Mouse (Mus musculus): ENCODE measurements around the gene Cep68. TPM values are rescaled to one million over a fixed set of nuclear protein-coding genes. Genes with fewer than 3 reads are reported as not detected.

The Cep68 gene
- polyA plus RNA-seq, 1 experiment from 2014 or later: 29.5 TPM

GRCm38 (mm10) chr11:20204321-20204720 lies 44.9 kb downstream of the Cep68 start:
- H3K27ac ChIP-seq (replicated peaks; ENCODE audit: low read depth, low read length): no peak overlapping the region
- H3K36me3 ChIP-seq (ENCODE audit: control insufficient read depth, insufficient read depth, low read length): no peaks in the 10 kb centered on the region
- H3K27me3 ChIP-seq (ENCODE audit: control insufficient read depth, insufficient read depth, low read length): no peaks in the 10 kb centered on the region
- no peak overlapping the region for H3K4me3 ChIP-seq (replicated peaks; ENCODE audit: low read depth, low read length)
- no peaks in the 10 kb centered on the region for H3K9me3 ChIP-seq (ENCODE audit: control insufficient read depth, low read length)
- H3K9ac ChIP-seq (replicated peaks; ENCODE audit: low read length): no peak overlapping the region
- 81% methylated on average over 2 of the region's 2 CpGs for WGBS
- ATAC-seq (ENCODE audit: low FRiP score, low TSS enrichment): no peak
- DNase-seq: no peak
- H3K4me2 ChIP-seq (ENCODE audit: low read length): no peak overlapping the region
- peaks cover 23% of the 10 kb centered on the region for H3K4me1 ChIP-seq (ENCODE audit: control insufficient read depth, insufficient read depth, low read length)

GRCm38 (mm10) chr11:20202299-20203011 lies 46.8 kb downstream of the Cep68 start:
- peak overlapping the region; percentile 96 for H3K27ac ChIP-seq (replicated peaks; ENCODE audit: low read depth, low read length)
- DNase-seq (no peak), ATAC-seq (ENCODE audit: low FRiP score, low TSS enrichment) (no peak)
- peak overlapping the region; percentile 95 for H3K9ac ChIP-seq (replicated peaks; ENCODE audit: low read length)
- no peaks in the 10 kb centered on the region for H3K27me3 ChIP-seq (ENCODE audit: control insufficient read depth, insufficient read depth, low read length)
- no peaks in the 10 kb centered on the region for H3K9me3 ChIP-seq (ENCODE audit: control insufficient read depth, low read length)
- H3K4me2 ChIP-seq (ENCODE audit: low read length): peak overlapping the region; percentile 90
- WGBS: 56% methylated on average over 7 of the region's 7 CpGs
- peaks cover 23% of the 10 kb centered on the region for H3K4me1 ChIP-seq (ENCODE audit: control insufficient read depth, insufficient read depth, low read length)
- no peaks in the 10 kb centered on the region for H3K36me3 ChIP-seq (ENCODE audit: control insufficient read depth, insufficient read depth, low read length)
- H3K4me3 ChIP-seq (replicated peaks; ENCODE audit: low read depth, low read length): peak overlapping the region; percentile 99

GRCm38 (mm10) chr11:20201661-20202101 lies 47.5 kb downstream of the Cep68 start:
- WGBS: under 1% methylated on average over 40 of the region's 40 CpGs
- peak; percentile 70 for DNase-seq
- H3K36me3 ChIP-seq (ENCODE audit: control insufficient read depth, insufficient read depth, low read length): no peaks in the 10 kb centered on the region
- H3K27ac ChIP-seq (replicated peaks; ENCODE audit: low read depth, low read length): peak overlapping the region; percentile 96
- H3K9me3 ChIP-seq (ENCODE audit: control insufficient read depth, low read length): no peaks in the 10 kb centered on the region
- H3K4me3 ChIP-seq (replicated peaks; ENCODE audit: low read depth, low read length): peak overlapping the region; percentile 99
- no peaks in the 10 kb centered on the region for H3K27me3 ChIP-seq (ENCODE audit: control insufficient read depth, insufficient read depth, low read length)
- H3K4me2 ChIP-seq (ENCODE audit: low read length): peak overlapping the region; percentile 90
- peaks cover 23% of the 10 kb centered on the region for H3K4me1 ChIP-seq (ENCODE audit: control insufficient read depth, insufficient read depth, low read length)
- H3K9ac ChIP-seq (replicated peaks; ENCODE audit: low read length): peak overlapping the region; percentile 95
- peak; percentile 29 for ATAC-seq (ENCODE audit: low FRiP score, low TSS enrichment)

GRCm38 (mm10) chr11:20200713-20201575 lies 48.3 kb downstream of the Cep68 start, which contains the start of gene Rab1a:
Gene Rab1a, plus strand, starts transcription at chr11:20201432.
- Histone ChIP-seq H3K4me3 (replicated peaks; ENCODE audit: low read depth, low read length) (peak within 1 kb of the TSS; percentile 99), H3K4me2 (ENCODE audit: low read length) (peak within 1 kb of the TSS; percentile 90), H3K27me3 (ENCODE audit: control insufficient read depth, insufficient read depth, low read length) (no peaks in the 10 kb centered on the region), H3K9me3 (ENCODE audit: control insufficient read depth, low read length) (no peaks in the 10 kb centered on the region), H3K4me1 (ENCODE audit: control insufficient read depth, insufficient read depth, low read length) (peaks cover 23% of the 10 kb centered on the region), H3K36me3 (ENCODE audit: control insufficient read depth, insufficient read depth, low read length) (no peaks in the 10 kb centered on the region), H3K27ac (replicated peaks; ENCODE audit: low read depth, low read length) (peak within 1 kb of the TSS; percentile 96), H3K9ac (replicated peaks; ENCODE audit: low read length) (peak within 1 kb of the TSS; percentile 95)
- ATAC-seq (ENCODE audit: low FRiP score, low TSS enrichment) (peak; percentile 97), DNase-seq (peak; percentile 100)
- WGBS: 1% methylated on average over 53 of the region's 54 CpGs

- Histone ChIP-seq H3K9me3 (ENCODE audit: control insufficient read depth, low read length) (no peaks in the 10 kb centered on the region), H3K27me3 (ENCODE audit: control insufficient read depth, insufficient read depth, low read length) (no peaks in the 10 kb centered on the region), H3K4me3 (replicated peaks; ENCODE audit: low read depth, low read length) (no peak overlapping the region), H3K36me3 (ENCODE audit: control insufficient read depth, insufficient read depth, low read length) (no peaks in the 10 kb centered on the region), H3K4me2 (ENCODE audit: low read length) (no peak overlapping the region), H3K4me1 (ENCODE audit: control insufficient read depth, insufficient read depth, low read length) (no peaks in the 10 kb centered on the region), H3K27ac (replicated peaks; ENCODE audit: low read depth, low read length) (no peak overlapping the region), H3K9ac (replicated peaks; ENCODE audit: low read length) (no peak overlapping the region)
- WGBS: 92% methylated on average over 4 of the region's 4 CpGs
- ATAC-seq (ENCODE audit: low FRiP score, low TSS enrichment) (no peak), DNase-seq (no peak)
These were observed 56.0 kb downstream of the Cep68 start for GRCm38 (mm10) chr11:20193100-20193736.

GRCm38 (mm10) chr11:20187271-20187670 lies 62.0 kb downstream of the Cep68 start:
- Histone ChIP-seq H3K9me3 (ENCODE audit: control insufficient read depth, low read length) (no peaks in the 10 kb centered on the region), H3K4me3 (replicated peaks; ENCODE audit: low read depth, low read length) (no peak overlapping the region), H3K4me2 (ENCODE audit: low read length) (no peak overlapping the region), H3K27me3 (ENCODE audit: control insufficient read depth, insufficient read depth, low read length) (no peaks in the 10 kb centered on the region), H3K9ac (replicated peaks; ENCODE audit: low read length) (no peak overlapping the region), H3K36me3 (ENCODE audit: control insufficient read depth, insufficient read depth, low read length) (no peaks in the 10 kb centered on the region), H3K4me1 (ENCODE audit: control insufficient read depth, insufficient read depth, low read length) (no peaks in the 10 kb centered on the region), H3K27ac (replicated peaks; ENCODE audit: low read depth, low read length) (no peak overlapping the region)
- no peak for ATAC-seq (ENCODE audit: low FRiP score, low TSS enrichment)
- DNase-seq: no peak
- WGBS: 85% methylated on average over 6 of the region's 6 CpGs

Other genes starting within 250 kb of the Cep68 start
- 107 and 112 TPM in 2 replicates for gene Actr2, start 136.5 kb downstream of the Cep68 start, polyA plus RNA-seq (2014; fragmentation: Nextera tagmentation; extraction: Ambion mirVana)
- 289 and 293 TPM in 2 replicates for gene Rab1a, start 48.0 kb downstream of the Cep68 start, polyA plus RNA-seq (2014; fragmentation: Nextera tagmentation; extraction: Ambion mirVana)
- gene Slc1a4, start 83.3 kb upstream of the Cep68 start, polyA plus RNA-seq (2014; fragmentation: Nextera tagmentation; extraction: Ambion mirVana): 37.6 and 55.6 TPM in 2 replicates

Measured in midbrain, embryonic 14.5 days (tissue).